Mouse (Mus musculus) bone marrow macrophage, adult 2 months (primary cell): ENCODE data around the gene Rpl3l.

Source experiments
- CTCF ChIP-seq: IDR thresholded peaks from 2 replicates; pipeline ENCODE4 v1.5.1; 2012; ENCODE audit warnings: low read depth, mild to moderate bottlenecking, low read length, moderate library complexity
- POLR2A ChIP-seq: IDR thresholded peaks from 2 replicates; pipeline ENCODE4 v1.6.1; 2012; ENCODE audit warnings: mild to moderate bottlenecking, low read depth, low read length, borderline replicate concordance

- TF ChIP-seq CTCF (no peak), POLR2A (no peak)
Observed at GRCm38 (mm10) chr17:24775173-24775572, 47.6 kb downstream of the Rpl3l start.
